ENCODE assay signal across 9 mouse cellular contexts in the genomic region with DNA sequence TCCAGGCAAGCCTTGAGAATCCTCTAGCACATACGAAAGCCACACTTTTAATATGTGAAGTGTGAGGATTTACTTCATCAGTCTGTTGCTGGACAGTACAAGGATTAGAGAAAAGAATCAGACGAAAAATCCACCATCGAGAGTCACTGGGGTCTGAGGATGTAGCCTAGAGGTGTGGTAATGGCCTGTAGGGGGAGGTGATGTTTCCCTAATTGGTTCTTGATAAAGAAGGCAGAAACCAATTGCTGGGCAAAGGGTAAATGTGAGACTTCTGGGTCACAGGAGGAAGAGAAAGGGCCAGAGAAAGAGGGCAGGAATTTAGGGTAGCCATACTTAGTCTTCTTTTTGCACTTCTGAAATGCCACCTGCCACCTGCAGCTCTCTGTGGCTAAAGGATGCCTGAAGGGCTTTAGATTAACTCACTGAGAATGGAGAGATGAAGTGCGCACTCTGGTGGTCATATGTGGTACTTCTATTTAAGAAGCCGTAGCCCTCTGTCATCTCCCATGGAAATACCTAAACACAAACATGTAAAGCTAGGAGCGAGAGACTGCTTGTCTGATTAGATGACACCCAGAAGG. TPM values are rescaled to one million over a fixed set of nuclear protein-coding genes. Genes with fewer than 3 reads are reported as not detected.
DNase-seq lines count a peak whose midpoint lies in the region; ATAC-seq and TF ChIP-seq lines count a peak whose summit lies in the region.
"Had no signal": no experiment of that assay in that cellular context is flagged by ENCODE, and none has a peak within 500 bp of the region (broad histone marks: within the 10 kb centered on the region; RNA-seq: fewer than 3 reads in every experiment).

No protein-coding gene starts in this region.

- no peaks in the 10 kb centered on the region for H3K79me3 ChIP-seq in C2C12 (ENCODE audit: low read depth)

- H3K27ac ChIP-seq in embryonic facial prominence, embryonic 14.5 days (replicated peaks; ENCODE audit: low read depth, low read length), result no peak overlapping the region
- no peak overlapping the region for H3K27ac ChIP-seq in liver, embryonic 13.5 days
- H3K27ac ChIP-seq: limb, embryonic 13.5 days had no signal

- whole genome bisulfite sequencing in embryonic facial prominence, embryonic 14.5 days, result 24% methylated on average over 6 of the region's 6 CpGs
- 21% methylated on average over 6 of the region's 6 CpGs for WGBS in liver, embryonic 13.5 days (ENCODE audit: insufficient replicate concordance)

- no peaks in the 10 kb centered on the region for H3K27me3 ChIP-seq in C2C12 (ENCODE audit: control insufficient read depth, insufficient read depth, insufficient read length)
- H3K27me3 ChIP-seq in embryonic facial prominence, embryonic 14.5 days (replicated peaks; ENCODE audit: control insufficient read depth, insufficient read depth, low read length), result no peaks in the 10 kb centered on the region
- H3K27me3 ChIP-seq in liver, embryonic 13.5 days, result no peaks in the 10 kb centered on the region
- H3K27me3 ChIP-seq: limb, embryonic 13.5 days had no signal

- TF ChIP-seq CTCF in C2C12 (IDR thresholded peaks at IDR 0.05; ENCODE audit: control insufficient read depth, insufficient read depth, insufficient read length), result peak; percentile 9

- no peak overlapping the region for H3K4me3 ChIP-seq in C2C12 (ENCODE audit: insufficient read depth, poor library complexity, severe bottlenecking)
- H3K4me3 ChIP-seq in embryonic facial prominence, embryonic 14.5 days (ENCODE audit: low read depth, low read length), result no peak overlapping the region
- no peak overlapping the region for H3K4me3 ChIP-seq in liver, embryonic 13.5 days (replicated peaks)
- H3K4me3 ChIP-seq: limb, embryonic 13.5 days had no signal

- H3ac ChIP-seq in C2C12 (ENCODE audit: control insufficient read depth, insufficient read length, low read depth), result no peak overlapping the region

- DNase-seq in cerebellum, adult 11 months, result peak; percentile 35
- DNase-seq in adrenal gland, postnatal 36 days, result peak; percentile 28 to 66
- peak; percentile 63 for DNase-seq in embryonic facial prominence, embryonic 14.5 days (ENCODE audit: low spot score)
- peak; percentile 77 for DNase-seq in kidney, adult 9 months
- peak; percentile 45 for DNase-seq in liver, embryonic 13.5 days
- DNase-seq in right cerebral cortex, postnatal 25 days, result peak; percentile 21

- no peaks in the 10 kb centered on the region for H3K4me1 ChIP-seq in embryonic facial prominence, embryonic 14.5 days (ENCODE audit: control insufficient read depth, insufficient read depth, low read length)
- H3K4me1 ChIP-seq in liver, embryonic 13.5 days (replicated peaks), result no peaks in the 10 kb centered on the region
- H3K4me1 ChIP-seq: limb, embryonic 13.5 days had no signal

- H3K4me2 ChIP-seq in embryonic facial prominence, embryonic 14.5 days (ENCODE audit: low read depth, low read length), result no peak overlapping the region
- no peak overlapping the region for H3K4me2 ChIP-seq in liver, embryonic 13.5 days
- H3K4me2 ChIP-seq: limb, embryonic 13.5 days had no signal

- H3K79me2 ChIP-seq in C2C12 (ENCODE audit: control insufficient read depth, insufficient read depth), result no peaks in the 10 kb centered on the region

- ATAC-seq in cerebellum, adult (ENCODE audit: insufficient number of reproducible peaks, low FRiP score, low TSS enrichment), result no peak; the same call in 1 of the 2 replicates
- no peak for ATAC-seq in embryonic facial prominence, embryonic 14.5 days (ENCODE audit: low read depth)
- ATAC-seq in liver, embryonic 13.5 days (ENCODE audit: low read depth), result no peak

- H3K36me3 ChIP-seq in C2C12 (ENCODE audit: control insufficient read depth, insufficient read depth), result no peaks in the 10 kb centered on the region
- no peaks in the 10 kb centered on the region for H3K36me3 ChIP-seq in embryonic facial prominence, embryonic 14.5 days (ENCODE audit: control insufficient read depth, insufficient read depth, low read length)
- H3K36me3 ChIP-seq in liver, embryonic 13.5 days, result no peaks in the 10 kb centered on the region
- H3K36me3 ChIP-seq: limb, embryonic 13.5 days had no signal

- no peak overlapping the region for H3K9ac ChIP-seq in embryonic facial prominence, embryonic 14.5 days (ENCODE audit: low read depth, low read length)
- H3K9ac ChIP-seq in liver, embryonic 13.5 days, result no peak overlapping the region
- H3K9ac ChIP-seq: limb, embryonic 13.5 days had no signal

- no peaks in the 10 kb centered on the region for H3K9me3 ChIP-seq in embryonic facial prominence, embryonic 14.5 days (ENCODE audit: control insufficient read depth, low read length)
- H3K9me3 ChIP-seq in liver, embryonic 13.5 days (replicated peaks), result no peaks in the 10 kb centered on the region
- H3K9me3 ChIP-seq: limb, embryonic 13.5 days had no signal

TF ChIP-seq in C2C12, 6 proteins besides CTCF, POLR2A, EP300 and RAD21:
- TF ChIP-seq MYOG (IDR thresholded peaks at IDR 0.05; ENCODE audit: control insufficient read depth, extremely low read depth, insufficient read length) (no peak), MAX (IDR thresholded peaks at IDR 0.05) (no peak), CEBPB (IDR thresholded peaks at IDR 0.05; ENCODE audit: low read depth) (no peak), USF1 (IDR thresholded peaks at IDR 0.05; ENCODE audit: low read depth) (no peak), FOSL1 (IDR thresholded peaks at IDR 0.05; ENCODE audit: insufficient read depth, low read length, poor library complexity, severe bottlenecking) (no peak), MYOD1 (IDR thresholded peaks at IDR 0.05; ENCODE audit: control insufficient read depth, insufficient read length, low read depth) (no peak)

RNA-seq across cellular contexts. Expression of a gene that starts 3.2 kb away (rescaled TPM):
- not detected for polyA plus RNA-seq in C2C12 (2012; fragmentation: generic; extraction: Trizol)
- 1 to 10 TPM; 1.2 to 1.3 TPM for total RNA-seq in adrenal gland, postnatal 36 days (2021)
- polyA plus RNA-seq in embryonic facial prominence, embryonic 14.5 days (2014; fragmentation: Nextera tagmentation; extraction: Ambion mirVana), result 0.50 and 0.83 TPM in 2 replicates
- 0.18 and 0.41 TPM in 2 replicates for polyA plus RNA-seq in liver, embryonic 13.5 days (2015; fragmentation: Nextera tagmentation; extraction: Ambion mirVana)

RNA-seq across cellular contexts. Expression of a gene that starts 29.0 kb away (rescaled TPM):
- 11.9 TPM for polyA plus RNA-seq in C2C12 (2012; fragmentation: generic; extraction: Trizol)
- 100 to 1,000 TPM; 144 to 170 TPM for total RNA-seq in adrenal gland, postnatal 36 days (2021)
- 29.4 and 31.8 TPM in 2 replicates for polyA plus RNA-seq in embryonic facial prominence, embryonic 14.5 days (2014; fragmentation: Nextera tagmentation; extraction: Ambion mirVana)
- polyA plus RNA-seq in liver, embryonic 13.5 days (2015; fragmentation: Nextera tagmentation; extraction: Ambion mirVana), result 17.6 and 18.6 TPM in 2 replicates

RNA-seq across cellular contexts. Expression of a gene that starts 51.6 kb away (rescaled TPM):
- polyA plus RNA-seq in C2C12 (2012; fragmentation: generic; extraction: Trizol), result 1.1 TPM
- total RNA-seq in adrenal gland, postnatal 36 days (2021), result 1 to 10 TPM; 8.4 to 9.4 TPM
- 7.0 and 7.3 TPM in 2 replicates for polyA plus RNA-seq in embryonic facial prominence, embryonic 14.5 days (2014; fragmentation: Nextera tagmentation; extraction: Ambion mirVana)
- 1.2 and 1.8 TPM in 2 replicates for polyA plus RNA-seq in liver, embryonic 13.5 days (2015; fragmentation: Nextera tagmentation; extraction: Ambion mirVana)

Comparison
In these comparisons a context has a peak if more than half of its experiments do, and no peak if none do; other contexts are left out.
1. DNase-seq: peak in every context shown above with its lines; median percentile 77 in kidney, adult 9 months; 63 in embryonic facial prominence, embryonic 14.5 days; 47 in adrenal gland, postnatal 36 days; 45 in liver, embryonic 13.5 days; 35 in cerebellum, adult 11 months; 21 in right cerebral cortex, postnatal 25 days.